13 mouse cellular contexts compared by ENCODE assay signal in genomic region chr13:52116241-52116640, GRCm38 (mm10).
"Had no signal": no experiment of that assay in that cellular context is flagged by ENCODE, and none has a peak within 500 bp of the region (broad histone marks: within the 10 kb centered on the region; RNA-seq: fewer than 3 reads in every experiment).

No protein-coding gene starts in this region.

- H3K9ac ChIP-seq: limb, embryonic 12.5 days; liver, embryonic 14.5 days; neural tube, embryonic 13.5 days had no signal

- H3K36me3 ChIP-seq: limb, embryonic 12.5 days; midbrain, embryonic 10.5 days; neural tube, embryonic 13.5 days had no signal

- H3K27ac ChIP-seq: layer of hippocampus, adult 2 months; limb, embryonic 12.5 days; liver, embryonic 14.5 days; midbrain, embryonic 10.5 days; neural tube, embryonic 13.5 days; stomach, postnatal 0 days had no signal

- H3K9me3 ChIP-seq: limb, embryonic 12.5 days; midbrain, embryonic 10.5 days; neural tube, embryonic 13.5 days had no signal

- H3K4me2 ChIP-seq: limb, embryonic 12.5 days; neural tube, embryonic 13.5 days had no signal

- H3K4me3 ChIP-seq: layer of hippocampus, adult 2 months; limb, embryonic 12.5 days; midbrain, embryonic 10.5 days; neural tube, embryonic 13.5 days had no signal

- DNase-seq: kidney, adult 18-20 months; kidney, postnatal 10 days; kidney, postnatal 4 days; lung, adult 18-20 months; right cerebral cortex, adult 18-20 months; right cerebral cortex, postnatal 25 days; thymus, postnatal 4 days had no signal
